Mouse (Mus musculus) intestine, embryonic 14.5 days (tissue): ENCODE results near the gene Susd5. TPM values are rescaled to one million over a fixed set of nuclear protein-coding genes. Genes with fewer than 3 reads are reported as not detected.

ENCODE experiments used
- ATAC-seq: fragments of 200-750 bp; cut with Nextera tagmentation; replicated peaks from 2 replicates; pipeline ENCODE4 v1.8.0; 2017; ENCODE audit warnings: low read depth, moderate number of reproducible peaks, moderate TSS enrichment, moderate library complexity; ENCODE audit not compliant: low FRiP score, low TSS enrichment
- DNase-seq: peaks from one replicate; pipeline ENCODE4 v3.0.0-alpha.2; 2018; ENCODE audit warnings: low spot score
- H3K27ac ChIP-seq: fragments of 300-500 bp; sonication (generic); 2 replicates; pipeline ENCODE4 v1.5.1; 2014; ENCODE audit warnings: low read depth, mild to moderate bottlenecking, control low read depth
- H3K27me3 ChIP-seq: fragments of 300-500 bp; sonication (generic); replicated peaks from 2 replicates; pipeline ENCODE4 v1.6.1; 2014; ENCODE audit warnings: low read length, control low read depth; ENCODE audit not compliant: control insufficient read depth, insufficient read depth
- H3K36me3 ChIP-seq: fragments of 300-500 bp; sonication (generic); 2 replicates; pipeline ENCODE4 v1.6.1; 2014; ENCODE audit warnings: low read length, control low read depth; ENCODE audit not compliant: control insufficient read depth, insufficient read depth
- H3K4me1 ChIP-seq: fragments of 300-500 bp; sonication (generic); replicated peaks from 2 replicates; pipeline ENCODE4 v1.6.1; 2014; ENCODE audit warnings: low read length, control low read depth, mixed read lengths; ENCODE audit not compliant: control insufficient read depth, insufficient read depth
- H3K4me2 ChIP-seq: fragments of 300-500 bp; sonication (generic); 2 replicates; pipeline ENCODE4 v1.6.1; 2014; ENCODE audit warnings: low read length
- H3K4me3 ChIP-seq: fragments of 300-500 bp; sonication (generic); 2 replicates; pipeline ENCODE4 v1.5.1; 2014; ENCODE audit warnings: low read depth, low read length, control low read depth, mixed read lengths
- H3K9ac ChIP-seq: fragments of 300-500 bp; sonication (generic); 2 replicates; pipeline ENCODE4 v1.6.1; 2014; ENCODE audit warnings: mild to moderate bottlenecking, low read length
- H3K9me3 ChIP-seq: fragments of 300-500 bp; sonication (generic); 2 replicates; pipeline ENCODE4 v1.6.1; 2016; ENCODE audit warnings: low read length, control low read depth; ENCODE audit not compliant: control insufficient read depth
- WGBS: fragments of 180-500 bp; shearing (Covaris S2); extraction: QIAGEN DNeasy Blood & Tissue Kit; methylation state at CpG from one replicate; pipeline ENCODE4 v1.1.7; 2014; 5-methylcytosine and 5-hydroxymethylcytosine counted together
- polyA plus RNA-seq: library from polyadenylated mRNA; unstranded; fragments of >200 nt; fragmentation: Nextera tagmentation; extraction: Ambion mirVana; gene quantifications from 2 replicates; pipeline ENCODE4 v1.2.1, GENCODE M21; 2014

Gene Susd5
- 0.71 and 0.80 TPM in 2 replicates for polyA plus RNA-seq

DNA sequence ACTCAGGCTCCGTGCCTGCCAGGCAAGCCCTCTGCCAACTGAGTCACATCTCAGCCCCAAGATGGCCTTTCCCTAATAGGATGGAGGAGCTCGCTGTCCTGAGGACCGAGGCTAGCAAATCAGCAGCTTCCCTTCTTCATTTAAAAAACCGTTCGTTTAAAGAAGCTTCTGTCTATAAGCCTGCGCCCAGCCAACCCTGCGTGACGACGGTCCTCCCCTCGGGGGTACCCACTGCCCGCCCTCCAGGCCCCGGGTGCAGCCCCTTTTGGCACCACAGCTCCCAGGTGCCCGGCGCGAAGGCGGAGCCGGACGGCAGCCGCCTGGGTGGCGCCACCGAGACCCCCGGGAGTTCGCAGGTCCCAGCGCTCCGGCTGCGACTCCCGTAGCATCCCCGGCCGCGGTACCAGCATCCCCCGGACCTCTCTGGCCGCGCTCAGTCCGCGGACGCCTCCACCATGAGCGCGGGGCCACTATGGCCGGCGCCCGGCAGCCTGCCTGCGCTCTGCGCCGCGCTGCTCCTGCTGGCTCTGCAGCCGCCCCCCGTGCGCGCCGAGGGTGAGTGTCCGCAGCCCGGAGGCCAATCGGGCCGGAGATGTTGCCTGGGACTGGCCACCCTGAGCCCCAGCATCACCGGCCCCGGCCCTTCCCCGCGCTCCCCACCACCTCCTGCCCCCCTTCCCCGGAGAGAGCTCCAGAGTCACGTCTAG, at the start of gene Susd5:
Susd5 (plus strand) TSS at position 51 of the 707 bp plus-strand sequence.
- H3K27ac ChIP-seq: no peak within 1 kb of the TSS
- H3K27me3 ChIP-seq: peaks cover 41% of the 10 kb centered on the region
- 0 out of 2 replicates have a peak, but pooled peaks cover 3% of the 10 kb centered on the region for H3K4me1 ChIP-seq
- H3K9ac ChIP-seq: 0 out of 2 replicates have a peak within 1 kb of the TSS, but pooled peaks have one; percentile 22
- peak within 1 kb of the TSS; percentile 39 for H3K4me3 ChIP-seq
- ATAC-seq (peak; percentile 54; the same call in 1 of the 2 replicates), DNase-seq (peak; percentile 62)
- H3K4me2 ChIP-seq: peak within 1 kb of the TSS; percentile 71
- H3K36me3 ChIP-seq: no peaks in the 10 kb centered on the region
- WGBS: under 1% methylated on average over 58 of the region's 60 CpGs
- H3K9me3 ChIP-seq: no peaks in the 10 kb centered on the region

DNA sequence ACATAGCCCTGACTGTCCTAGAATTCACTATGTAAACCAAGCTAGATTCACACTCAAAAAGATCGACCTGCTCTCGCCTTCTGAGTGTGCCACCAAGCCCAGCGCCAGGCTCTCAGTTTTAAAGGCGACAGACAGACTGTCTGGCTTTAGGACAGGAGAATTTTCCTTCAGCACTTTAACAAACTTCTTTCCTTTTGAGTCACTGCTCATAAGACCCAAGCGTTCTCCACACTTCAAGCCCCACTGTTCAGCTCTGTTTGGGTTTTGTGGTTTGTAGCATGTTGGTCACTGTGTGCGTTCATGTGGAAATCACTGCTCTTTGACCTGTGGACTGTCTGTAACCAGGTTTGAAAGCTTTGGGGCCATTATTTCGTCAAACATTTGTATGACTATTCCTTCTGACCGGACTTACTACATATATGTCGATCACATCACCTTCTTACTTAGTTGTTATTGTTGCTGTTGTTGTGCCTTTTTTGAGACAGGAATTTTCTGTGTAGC, 49.0 kb upstream of the Susd5 start:
- Histone ChIP-seq H3K4me1 (no peaks in the 10 kb centered on the region), H3K36me3 (no peaks in the 10 kb centered on the region), H3K4me2 (no peak overlapping the region), H3K27me3 (no peaks in the 10 kb centered on the region), H3K9ac (no peak overlapping the region), H3K4me3 (no peak overlapping the region), H3K9me3 (no peaks in the 10 kb centered on the region), H3K27ac (no peak overlapping the region)
- WGBS: 94% methylated on average over 9 of the region's 9 CpGs
- DNase-seq: no peak
- no peak for ATAC-seq

DNA sequence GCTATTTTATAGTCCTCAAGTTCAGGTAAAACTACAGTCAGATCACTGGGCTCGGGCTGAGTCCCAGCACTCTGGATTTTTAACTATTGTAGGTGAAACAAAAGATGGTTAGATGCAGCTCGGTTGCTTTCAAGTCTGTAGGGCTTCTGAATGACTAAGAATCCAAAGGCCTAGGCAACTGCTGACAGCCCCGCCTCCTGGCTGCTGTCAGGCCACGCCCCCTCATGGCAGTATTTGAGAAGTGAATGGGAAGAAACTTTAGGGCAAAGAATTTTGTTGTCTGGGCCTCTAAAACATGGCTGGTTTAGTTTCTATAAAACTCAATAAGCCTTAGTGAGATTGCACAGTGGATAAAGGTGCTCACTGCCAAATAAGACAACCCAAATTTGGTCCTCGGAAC, 47.4 kb upstream of the Susd5 start:
- Histone ChIP-seq H3K27ac (no peak overlapping the region), H3K27me3 (no peaks in the 10 kb centered on the region), H3K9ac (no peak overlapping the region), H3K4me2 (no peak overlapping the region), H3K4me3 (no peak overlapping the region), H3K36me3 (no peaks in the 10 kb centered on the region), H3K9me3 (no peaks in the 10 kb centered on the region), H3K4me1 (no peaks in the 10 kb centered on the region)
- 55% methylated on average over 5 of the region's 5 CpGs for WGBS
- no peak for DNase-seq
- ATAC-seq: no peak

DNA sequence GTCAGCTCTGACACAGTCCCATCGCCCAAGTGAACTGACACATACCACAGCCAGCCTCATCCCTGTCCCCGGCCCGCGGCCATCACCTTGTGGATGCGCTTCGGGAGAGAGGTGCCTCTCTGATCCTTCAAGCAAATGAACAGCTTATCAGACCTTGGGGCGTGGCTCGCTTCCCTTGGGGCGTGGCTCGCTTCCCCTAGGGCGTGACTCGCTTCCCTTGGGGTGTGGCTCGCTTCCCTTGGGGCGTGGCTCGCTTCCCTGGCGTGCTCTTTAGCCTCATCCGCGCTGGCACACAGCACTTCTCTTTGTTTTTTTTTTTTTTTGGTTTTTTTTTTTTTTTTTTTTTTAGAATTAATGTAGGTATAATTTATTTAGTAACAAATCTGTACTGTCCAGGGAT, 45.7 kb upstream of the Susd5 start:
- no peak overlapping the region for H3K4me2 ChIP-seq
- no peaks in the 10 kb centered on the region for H3K4me1 ChIP-seq
- ATAC-seq: no peak
- H3K27ac ChIP-seq: no peak overlapping the region
- H3K27me3 ChIP-seq: no peaks in the 10 kb centered on the region
- H3K4me3 ChIP-seq: no peak overlapping the region
- no peaks in the 10 kb centered on the region for H3K36me3 ChIP-seq
- H3K9ac ChIP-seq: no peak overlapping the region
- no peak for DNase-seq
- WGBS: 68% methylated on average over 18 of the region's 18 CpGs
- no peaks in the 10 kb centered on the region for H3K9me3 ChIP-seq

DNA sequence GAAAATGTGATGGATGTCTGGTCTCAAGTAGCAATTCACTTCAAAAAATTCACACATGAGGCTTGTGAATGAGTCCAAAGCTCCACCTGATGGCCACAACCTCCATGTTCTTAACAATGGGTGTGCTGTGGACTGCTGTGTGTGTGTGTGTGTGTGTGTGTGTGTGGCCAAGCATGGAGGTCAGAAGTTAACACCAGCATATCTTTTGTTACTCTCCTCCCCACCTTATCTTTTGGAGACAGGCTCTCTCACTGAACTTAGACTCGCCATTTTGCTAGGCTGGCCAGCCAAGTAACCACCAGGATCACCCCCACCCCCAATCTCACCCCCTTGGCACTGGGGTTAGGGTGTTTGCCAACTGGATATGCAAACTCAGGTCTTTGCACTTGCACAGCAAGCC, 42.9 kb upstream of the Susd5 start:
- DNase-seq: no peak
- WGBS: 56% methylated on average over 1 of the region's 1 CpGs

DNA sequence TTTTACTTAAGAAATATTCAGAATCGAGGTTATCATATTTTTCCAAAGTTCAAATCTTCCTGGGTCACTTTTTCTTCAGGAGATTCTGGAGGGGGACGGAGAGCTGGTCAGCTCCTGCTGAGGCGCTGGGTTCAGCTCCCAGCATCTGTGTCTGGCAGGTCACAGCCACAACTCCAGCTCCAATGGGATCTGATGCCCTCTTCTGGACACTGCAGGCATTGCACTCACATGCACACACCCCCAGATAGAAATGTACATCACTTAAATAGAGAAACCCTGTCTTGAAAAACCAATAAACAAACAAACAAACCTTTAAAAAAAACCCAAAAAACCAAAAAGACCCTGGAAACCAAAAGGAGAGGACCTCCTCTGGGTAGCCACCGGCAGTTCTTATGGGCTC, 41.2 kb upstream of the Susd5 start:
- Histone ChIP-seq H3K36me3 (no peaks in the 10 kb centered on the region), H3K4me3 (no peak overlapping the region), H3K4me2 (no peak overlapping the region), H3K27ac (no peak overlapping the region), H3K9ac (no peak overlapping the region), H3K9me3 (no peaks in the 10 kb centered on the region), H3K4me1 (no peaks in the 10 kb centered on the region), H3K27me3 (no peaks in the 10 kb centered on the region)
- ATAC-seq: no peak
- WGBS: 89% methylated on average over 4 of the region's 4 CpGs
- DNase-seq: no peak

More for the DNA sequence above, 42.9 kb upstream of the Susd5 start:
- Histone ChIP-seq H3K9me3 (no peaks in the 10 kb centered on the region), H3K4me3 (no peak overlapping the region), H3K27ac (no peak overlapping the region), H3K27me3 (no peaks in the 10 kb centered on the region), H3K4me1 (no peaks in the 10 kb centered on the region), H3K4me2 (no peak overlapping the region), H3K36me3 (no peaks in the 10 kb centered on the region), H3K9ac (no peak overlapping the region)
- ATAC-seq: no peak

DNA sequence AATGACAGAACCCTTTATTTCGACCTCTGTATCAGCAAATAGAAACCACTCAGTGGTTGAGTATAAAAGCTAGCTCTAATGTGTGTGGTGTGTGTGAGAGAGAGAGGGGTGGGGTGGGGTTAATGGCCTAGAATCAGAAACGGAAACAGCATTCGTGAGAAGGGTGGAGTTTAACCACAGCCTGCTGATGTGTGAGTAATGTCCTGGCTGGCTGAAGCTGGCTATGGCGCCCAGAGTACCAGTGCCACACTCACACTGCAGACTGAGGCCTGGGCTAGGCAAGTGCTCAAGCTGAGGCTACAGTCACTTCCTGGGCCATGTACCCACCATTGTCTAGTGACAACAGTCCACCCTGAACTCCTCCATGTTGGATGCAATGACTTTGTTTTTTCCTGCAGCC, 40.5 kb upstream of the Susd5 start:
- no peak overlapping the region for H3K9ac ChIP-seq
- H3K27ac ChIP-seq: no peak overlapping the region
- H3K27me3 ChIP-seq: no peaks in the 10 kb centered on the region
- 73% methylated on average over 4 of the region's 4 CpGs for WGBS
- no peaks in the 10 kb centered on the region for H3K4me1 ChIP-seq
- DNase-seq: no peak
- ATAC-seq: no peak
- H3K4me3 ChIP-seq: no peak overlapping the region
- H3K9me3 ChIP-seq: no peaks in the 10 kb centered on the region
- H3K36me3 ChIP-seq: no peaks in the 10 kb centered on the region
- no peak overlapping the region for H3K4me2 ChIP-seq

DNA sequence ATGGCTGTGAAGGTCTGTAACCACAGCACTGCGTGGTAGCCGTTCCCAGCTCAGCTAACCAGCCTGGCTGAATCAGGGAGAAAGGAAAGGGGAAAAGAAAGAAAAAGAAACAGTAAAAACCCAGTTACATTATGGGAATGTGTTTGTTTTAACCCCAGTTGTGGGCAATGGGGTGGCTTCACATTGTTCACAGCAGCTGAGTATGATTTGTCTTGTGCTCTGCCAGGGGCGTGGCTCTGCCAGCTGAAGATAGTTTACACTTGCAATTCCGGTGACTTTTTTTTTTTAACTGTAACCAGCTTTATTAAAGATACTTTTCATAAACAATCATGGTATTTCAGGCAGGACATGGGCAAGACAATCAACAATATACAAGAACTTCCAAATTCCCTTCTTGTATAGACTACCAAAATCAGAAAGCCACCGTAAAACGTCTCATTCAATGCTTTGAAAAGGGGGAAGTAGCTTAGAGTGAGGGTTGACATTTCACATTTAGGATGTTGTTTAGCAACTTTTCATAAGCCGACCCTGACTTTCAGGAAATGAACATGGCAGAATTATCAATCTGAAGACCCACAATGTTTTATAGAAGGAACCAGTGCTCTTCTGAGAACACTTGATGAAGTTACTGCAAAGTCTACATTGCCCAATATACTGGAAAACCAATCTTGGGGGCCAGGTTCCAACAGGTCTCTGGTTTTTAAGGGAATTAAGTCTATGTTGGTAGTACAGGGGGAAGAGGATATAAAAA, 37.8 kb upstream of the Susd5 start:
- H3K9ac ChIP-seq: no peak overlapping the region
- no peak for ATAC-seq
- H3K36me3 ChIP-seq: no peaks in the 10 kb centered on the region
- H3K27ac ChIP-seq: no peak overlapping the region
- WGBS: 86% methylated on average over 7 of the region's 7 CpGs
- H3K4me3 ChIP-seq: no peak overlapping the region
- no peak overlapping the region for H3K4me2 ChIP-seq
- H3K9me3 ChIP-seq: no peaks in the 10 kb centered on the region
- DNase-seq: no peak
- no peaks in the 10 kb centered on the region for H3K4me1 ChIP-seq
- H3K27me3 ChIP-seq: no peaks in the 10 kb centered on the region
